Mouse (Mus musculus): ENCODE measurements around the gene 4930432M17Rik. TPM values are rescaled to one million over a fixed set of nuclear protein-coding genes. Genes with fewer than 3 reads are reported as not detected.

4930432M17Rik gene
- polyA plus RNA-seq, 1 experiment: not detected

DNA sequence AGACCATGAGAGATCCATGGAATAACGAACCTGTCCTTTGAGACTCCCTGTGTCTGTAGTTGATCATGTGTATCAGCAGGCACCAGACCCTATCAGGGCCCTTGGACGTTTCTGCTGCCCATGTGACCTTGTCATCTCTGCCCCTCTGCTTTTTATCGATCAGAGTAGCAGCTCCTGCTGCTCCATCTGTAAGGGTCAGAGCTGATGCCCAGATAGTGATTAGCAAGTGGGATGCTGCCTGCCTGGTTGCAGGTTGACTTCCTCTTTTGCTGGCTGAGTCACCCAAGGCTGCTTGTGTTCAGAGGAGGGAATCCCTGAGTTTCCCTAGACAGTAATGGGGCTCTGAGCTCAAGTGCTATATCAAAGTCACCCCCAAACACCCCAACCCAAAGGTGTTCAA, 18.9 kb upstream of the 4930432M17Rik start:
- TF ChIP-seq GATA1 (IDR thresholded peaks at IDR 0.05; ENCODE audit: low read length): no peak

DNA sequence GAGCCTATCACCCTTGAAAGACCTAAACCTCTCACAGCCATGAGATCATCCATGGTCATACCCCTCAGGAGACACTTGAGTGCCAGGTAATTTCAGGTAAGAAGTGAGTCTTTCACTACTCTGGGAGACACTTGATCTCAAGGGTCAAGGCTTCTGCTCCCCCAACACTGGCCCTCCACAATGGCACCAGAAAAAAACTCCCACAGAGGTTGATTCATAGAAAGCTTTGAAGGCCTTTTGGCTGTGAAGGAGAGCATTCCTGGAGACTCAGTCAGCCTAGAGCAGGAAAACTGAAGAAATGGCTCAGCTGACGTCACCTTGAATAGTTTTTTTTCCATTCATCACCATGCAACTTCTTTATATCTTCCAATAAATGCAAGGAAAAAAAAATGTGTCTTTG, 18.4 kb upstream of the 4930432M17Rik start:
- TF ChIP-seq GATA1 (IDR thresholded peaks at IDR 0.05; ENCODE audit: low read length): no peak

DNA sequence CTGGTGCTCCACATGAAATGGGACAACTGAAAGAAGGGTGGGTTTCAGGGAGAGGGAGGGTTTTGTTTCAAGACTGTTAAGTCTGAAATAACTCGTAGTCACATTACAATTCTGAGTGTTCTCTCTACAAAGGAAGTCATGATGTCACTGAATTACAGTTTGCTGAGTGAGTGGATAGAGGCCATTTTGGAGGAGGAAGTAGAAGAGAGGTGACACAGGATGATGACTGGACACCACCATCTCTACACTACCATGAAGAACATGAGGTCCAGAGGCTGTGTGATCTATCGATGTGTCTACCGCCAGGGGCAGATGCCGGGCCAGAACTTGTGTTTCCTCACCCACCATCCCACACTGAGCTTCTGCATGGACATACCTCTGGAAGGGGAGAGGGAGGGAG, 13.6 kb upstream of the 4930432M17Rik start:
- no peak for TF ChIP-seq GATA1 (IDR thresholded peaks at IDR 0.05; ENCODE audit: low read length)

DNA sequence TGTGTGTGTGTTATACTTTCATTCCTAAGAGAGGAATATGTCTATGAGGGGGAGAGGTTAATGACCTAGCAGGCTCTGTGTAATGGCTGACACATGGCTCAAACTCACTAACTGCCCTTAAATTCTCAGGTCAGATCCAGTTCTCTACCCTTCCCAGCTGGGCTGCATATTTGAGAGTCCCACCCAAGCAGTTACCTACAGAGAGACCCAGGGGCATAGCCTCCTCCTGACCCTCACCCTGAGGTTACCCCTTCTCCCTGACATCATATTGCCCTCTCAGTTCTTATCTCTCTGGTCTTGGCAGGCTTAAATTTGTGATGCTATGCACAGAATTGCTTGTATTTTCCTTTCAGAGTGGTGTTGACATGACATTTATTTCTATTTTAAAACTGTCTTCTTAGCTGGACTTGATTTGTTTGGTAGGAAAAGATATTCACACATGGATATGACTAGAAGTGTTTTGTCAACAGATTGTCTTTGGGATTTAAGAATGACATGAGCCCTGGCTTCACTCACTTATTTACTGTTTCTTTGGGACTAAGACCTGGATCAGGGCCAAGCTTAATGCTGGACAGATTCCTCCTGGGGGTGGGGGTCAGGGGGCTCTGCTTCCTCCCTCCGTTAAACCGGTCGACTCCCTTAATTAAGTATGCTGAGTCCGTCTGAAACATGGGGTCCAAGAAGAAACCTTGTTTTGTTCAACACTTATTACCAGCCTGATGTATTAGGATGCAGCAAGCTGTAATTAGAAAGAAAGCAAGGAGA, 7.7 kb upstream of the 4930432M17Rik start:
- TF ChIP-seq GATA1 (IDR thresholded peaks at IDR 0.05; ENCODE audit: low read length): no peak

DNA sequence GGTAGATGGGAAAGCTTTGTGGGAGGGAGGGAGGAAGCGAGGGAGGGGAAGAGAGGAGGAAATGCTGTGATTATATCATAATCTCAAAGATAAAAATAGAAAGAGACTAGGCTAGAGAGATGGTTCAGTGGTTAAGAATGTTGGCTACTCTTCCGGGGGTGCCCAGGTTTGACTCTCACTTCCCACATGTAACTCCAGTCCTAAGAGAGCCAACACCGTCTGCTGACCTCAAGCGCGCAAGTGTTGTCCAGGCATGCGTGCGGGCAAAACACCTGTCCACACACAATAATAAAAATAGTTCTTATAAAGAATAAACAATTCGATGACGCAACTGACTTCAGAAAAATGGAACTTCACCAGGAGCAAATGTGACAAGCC, 7.1 kb upstream of the 4930432M17Rik start:
- TF ChIP-seq GATA1 (IDR thresholded peaks at IDR 0.05; ENCODE audit: low read length): no peak

DNA sequence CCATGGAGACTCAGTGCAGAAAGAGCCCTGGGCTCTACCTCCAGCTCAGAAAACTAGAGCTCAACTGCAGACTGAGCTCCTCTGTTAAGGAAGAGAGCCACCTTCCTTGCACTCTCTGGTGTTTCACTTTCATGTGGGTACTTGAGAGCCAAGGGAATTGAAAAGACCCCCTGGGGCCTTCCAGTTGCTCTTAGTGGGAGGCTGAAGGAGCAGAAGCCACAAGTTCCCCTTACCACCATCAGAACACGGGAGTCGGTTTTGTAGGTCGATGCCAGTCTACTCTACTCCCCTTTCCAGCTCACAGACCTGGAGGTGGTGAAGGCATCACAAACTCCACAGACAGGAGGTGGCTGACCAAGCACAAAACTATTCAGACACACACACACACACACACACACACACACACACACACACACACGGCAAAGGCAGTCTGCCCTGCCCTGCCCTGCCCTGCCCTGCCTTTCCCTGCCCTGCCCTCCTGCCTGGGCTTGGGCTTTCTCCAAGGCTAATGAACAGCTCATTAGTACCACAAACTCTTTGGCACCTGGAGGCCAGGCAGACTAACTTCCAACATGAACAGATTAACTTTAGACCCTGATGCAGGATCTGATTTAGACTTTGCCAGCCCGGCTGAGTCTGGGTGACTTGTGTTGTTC, 1.7 kb downstream of the 4930432M17Rik start:
- no peak for TF ChIP-seq GATA1 (IDR thresholded peaks at IDR 0.05; ENCODE audit: low read length)

DNA sequence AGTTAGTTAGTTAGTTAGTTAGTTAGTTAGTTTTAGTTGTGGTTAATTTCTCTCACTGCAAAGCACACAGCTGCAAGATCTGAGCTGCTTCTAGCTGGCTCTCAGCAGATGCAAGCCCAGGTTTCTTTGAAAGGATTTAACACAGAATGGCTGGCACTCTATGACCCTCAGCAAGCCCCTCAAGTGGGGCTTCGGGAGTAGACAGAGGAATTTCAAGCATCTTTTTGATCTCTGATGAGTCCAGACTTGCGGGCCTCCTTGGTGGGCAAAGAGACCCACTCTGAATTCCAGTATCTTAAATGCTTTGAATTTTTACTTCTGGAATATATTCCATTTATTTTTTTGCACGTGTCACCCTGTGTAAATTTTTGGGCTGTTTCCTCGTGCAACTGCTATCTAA, 8.4 kb downstream of the 4930432M17Rik start:
- TF ChIP-seq GATA1 (IDR thresholded peaks at IDR 0.05; ENCODE audit: low read length): no peak

DNA sequence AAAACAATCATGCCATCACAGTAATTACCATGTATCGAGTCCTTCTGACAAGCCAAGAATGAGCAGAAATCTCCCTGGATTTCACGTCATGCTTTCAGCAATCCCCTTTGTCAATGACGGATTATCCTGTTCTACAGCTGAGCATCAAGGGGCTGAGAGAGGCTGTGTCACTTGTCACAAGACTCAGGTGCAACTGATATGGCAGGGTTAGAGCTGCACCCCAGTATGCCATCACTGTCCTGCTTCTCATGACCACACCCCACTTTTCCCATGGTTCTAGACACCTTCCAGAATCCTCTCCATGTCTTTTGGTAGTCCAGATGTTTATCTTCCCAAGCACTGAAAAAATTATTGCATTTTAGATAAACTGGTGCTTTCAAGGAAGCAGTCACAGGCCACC, 8.9 kb downstream of the 4930432M17Rik start:
- TF ChIP-seq GATA1 (IDR thresholded peaks at IDR 0.05; ENCODE audit: low read length): no peak

DNA sequence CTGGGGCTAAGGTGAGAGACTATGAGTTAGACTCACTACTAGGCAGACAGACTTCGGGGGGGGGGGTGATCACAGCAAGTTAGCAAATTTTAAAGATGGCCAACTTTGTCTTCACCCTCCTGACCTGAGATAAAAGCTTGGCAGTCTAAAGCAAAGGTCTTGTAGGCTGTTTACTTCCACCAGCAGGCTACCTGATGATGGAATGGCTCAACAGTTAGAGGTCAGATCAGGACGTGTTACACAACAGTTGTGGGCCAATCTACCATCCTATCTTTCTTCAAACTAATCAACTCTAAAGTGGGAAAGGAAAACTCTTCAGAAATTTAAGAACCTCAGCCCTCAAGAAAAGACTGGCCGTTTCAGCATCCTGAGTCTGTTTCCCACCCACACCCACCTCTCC, 9.6 kb downstream of the 4930432M17Rik start:
- no peak for TF ChIP-seq GATA1 (IDR thresholded peaks at IDR 0.05; ENCODE audit: low read length)

DNA sequence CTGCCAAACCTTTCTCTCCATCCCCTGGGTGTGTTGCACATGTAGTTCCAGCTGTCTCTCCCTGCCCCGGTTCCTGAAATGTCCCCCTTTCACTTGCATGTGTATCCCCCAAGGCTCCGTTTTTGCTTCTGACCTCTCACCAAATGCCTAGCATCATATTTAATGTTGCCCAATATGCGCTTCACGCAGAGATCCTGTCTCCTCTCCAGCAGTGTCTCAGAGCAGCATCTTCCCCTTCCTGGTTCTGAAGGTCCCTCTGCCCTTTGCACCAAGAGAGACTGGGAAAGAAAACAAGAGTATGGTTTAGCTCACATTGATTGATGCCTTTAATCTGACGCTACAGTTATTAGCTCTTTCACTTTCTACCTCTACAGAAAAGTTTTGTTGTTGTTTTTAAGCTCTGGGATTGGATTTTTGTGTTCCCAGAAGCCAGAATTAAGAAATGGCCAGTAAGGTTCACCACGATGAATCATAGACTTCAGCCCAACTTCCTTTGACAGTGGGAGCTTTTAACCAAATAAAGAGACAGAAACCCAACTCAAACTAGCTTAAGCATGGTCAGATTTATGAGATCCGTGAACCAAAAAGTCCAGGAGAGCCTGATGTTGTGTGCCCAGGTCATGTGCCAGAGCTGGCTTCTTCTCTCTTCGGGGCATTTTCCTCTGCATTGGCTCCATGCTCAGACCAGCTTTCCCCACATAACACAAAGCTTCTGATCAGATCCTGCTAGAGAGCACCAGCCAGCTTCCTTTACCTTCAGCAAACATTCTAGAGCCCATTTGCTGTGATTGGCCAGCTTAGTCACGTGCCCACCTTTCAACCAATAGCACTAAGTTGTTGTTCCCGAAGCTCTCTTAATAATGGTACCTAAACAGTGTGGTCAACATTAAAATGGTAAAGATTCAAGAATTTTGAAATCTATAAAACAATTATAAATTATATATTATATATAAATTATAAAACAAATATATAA, 12.2 kb downstream of the 4930432M17Rik start:
- no peak for TF ChIP-seq GATA1 (IDR thresholded peaks at IDR 0.05; ENCODE audit: low read length)

DNA sequence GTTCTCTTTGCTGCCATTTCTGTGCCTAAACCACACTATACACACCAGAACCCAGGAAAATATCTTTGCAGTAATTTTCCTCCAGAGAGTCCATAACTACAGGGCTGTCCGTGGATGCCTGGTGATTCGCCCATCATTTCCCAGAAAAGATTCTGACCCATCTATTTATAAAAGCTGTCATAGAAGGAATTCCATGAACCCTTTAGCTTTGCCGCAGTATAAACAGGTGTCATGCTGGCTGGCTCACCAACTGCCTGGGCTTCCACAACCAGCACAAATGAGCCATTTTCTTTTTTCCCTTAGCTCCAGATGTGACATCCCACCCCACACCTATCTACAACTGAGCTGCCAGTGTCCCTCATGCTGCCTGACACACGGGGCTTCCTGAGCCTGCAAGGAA, 14.0 kb downstream of the 4930432M17Rik start:
- TF ChIP-seq GATA1 (IDR thresholded peaks at IDR 0.05; ENCODE audit: low read length): no peak

DNA sequence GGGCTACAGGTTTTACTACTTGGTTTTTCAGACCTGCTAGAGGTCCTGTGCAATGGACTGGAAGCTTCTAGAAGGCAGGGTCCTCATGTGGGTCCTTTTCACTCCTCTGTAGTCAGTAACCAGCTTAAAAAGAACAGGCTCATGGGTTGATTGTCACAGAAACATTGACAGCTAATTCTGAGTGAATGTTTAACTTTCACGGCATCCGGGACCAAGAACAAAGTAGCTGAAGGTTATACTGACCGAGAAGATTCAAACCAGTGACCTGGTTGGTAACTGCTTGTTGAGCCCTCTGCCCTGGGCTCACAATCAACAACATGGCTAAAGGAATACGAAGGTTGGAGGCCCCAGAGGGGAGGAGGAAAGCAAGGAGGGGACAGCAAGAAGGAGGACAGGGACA, 14.4 kb downstream of the 4930432M17Rik start:
- no peak for TF ChIP-seq GATA1 (IDR thresholded peaks at IDR 0.05; ENCODE audit: low read length)

DNA sequence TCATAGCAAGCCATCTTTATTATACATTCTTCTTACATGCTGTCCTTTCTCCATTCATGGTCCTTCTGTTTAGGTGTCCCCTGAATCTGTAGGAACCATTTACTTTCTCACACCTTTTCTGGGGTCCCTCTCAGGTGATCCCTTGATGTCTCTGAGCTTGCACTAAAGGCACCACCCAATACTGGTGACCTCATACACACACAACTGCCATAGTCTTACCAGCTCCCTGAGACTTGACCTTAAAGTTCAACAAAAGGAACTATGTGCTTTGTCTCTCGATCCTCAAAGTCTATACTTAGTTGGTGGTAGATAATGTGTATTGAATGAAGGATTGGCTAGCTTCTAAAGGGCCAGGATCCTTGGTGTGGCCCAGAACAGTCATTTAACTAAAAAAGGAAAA, 15.4 kb downstream of the 4930432M17Rik start:
- no peak for TF ChIP-seq GATA1 (IDR thresholded peaks at IDR 0.05; ENCODE audit: low read length)

DNA sequence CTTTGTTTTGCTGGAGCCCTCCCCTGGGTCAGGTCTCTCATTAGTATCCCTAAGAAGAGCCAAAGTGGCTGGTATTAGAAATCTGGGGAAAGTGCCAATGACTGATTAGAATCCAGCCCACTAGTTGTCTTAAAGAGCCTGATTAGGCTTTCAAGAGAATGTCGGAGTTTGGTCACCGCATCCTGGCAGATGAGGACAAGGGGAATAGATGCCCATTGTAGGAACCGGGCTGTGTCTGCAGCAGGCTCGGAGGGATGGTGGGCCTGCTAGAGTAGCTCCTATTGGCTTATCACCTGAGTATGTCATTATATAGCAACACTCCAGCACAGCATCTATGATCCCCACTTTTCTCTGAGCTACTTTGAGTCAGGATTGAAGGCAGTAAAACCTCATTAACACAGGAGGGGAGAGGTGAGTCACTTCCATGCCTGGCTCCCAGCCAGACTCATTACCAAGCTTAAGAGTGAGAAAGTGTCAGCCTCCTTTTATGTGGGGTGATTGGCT, 15.9 kb downstream of the 4930432M17Rik start:
- no peak for TF ChIP-seq GATA1 (IDR thresholded peaks at IDR 0.05; ENCODE audit: low read length)

DNA sequence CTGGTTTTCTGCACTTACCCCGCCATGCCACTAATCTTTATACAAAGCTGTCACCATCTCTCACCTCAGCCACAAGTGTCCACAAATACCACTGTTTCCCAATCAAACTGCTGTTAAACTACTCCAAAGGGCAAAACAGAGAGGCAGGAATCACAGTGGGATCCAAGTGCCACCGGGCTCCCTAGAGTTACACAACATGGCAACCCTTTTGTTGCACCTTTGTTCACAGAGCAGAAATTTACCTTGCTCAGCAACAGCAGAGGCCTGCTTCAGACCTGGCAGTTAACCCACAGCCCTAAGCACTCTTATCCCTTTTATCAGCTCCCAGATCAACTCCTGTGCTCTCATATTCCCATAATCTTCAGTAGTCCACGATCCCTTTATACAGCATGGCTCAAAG, 17.2 kb downstream of the 4930432M17Rik start:
- TF ChIP-seq GATA1 (IDR thresholded peaks at IDR 0.05; ENCODE audit: low read length): no peak

DNA sequence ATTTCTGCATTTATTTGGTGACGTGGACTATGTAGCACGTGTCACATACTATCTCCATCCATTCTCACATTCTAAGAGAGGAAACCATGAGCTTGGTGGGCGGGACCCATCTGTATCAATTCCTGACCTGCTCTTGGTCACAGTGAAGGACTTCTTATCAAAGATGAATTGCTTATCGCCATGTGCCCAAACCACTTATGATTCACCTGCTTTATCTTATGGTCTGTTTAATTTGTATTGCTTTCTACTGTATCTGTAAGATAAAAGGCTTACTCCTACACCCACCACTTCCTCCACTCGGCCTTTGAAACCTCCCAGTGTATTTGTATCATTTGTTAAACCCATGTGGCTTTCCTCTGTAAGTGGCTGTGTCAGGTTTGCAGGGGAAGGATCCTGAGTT, 18.5 kb downstream of the 4930432M17Rik start:
- no peak for TF ChIP-seq GATA1 (IDR thresholded peaks at IDR 0.05; ENCODE audit: low read length)

Measured in G1E-ER4 (cell line).